Mouse (Mus musculus): ENCODE results near the gene Evi2b.
A peak's percentile ranks its signal among the peaks of the same experiment; 100 is the strongest.

The Evi2b gene

DNA sequence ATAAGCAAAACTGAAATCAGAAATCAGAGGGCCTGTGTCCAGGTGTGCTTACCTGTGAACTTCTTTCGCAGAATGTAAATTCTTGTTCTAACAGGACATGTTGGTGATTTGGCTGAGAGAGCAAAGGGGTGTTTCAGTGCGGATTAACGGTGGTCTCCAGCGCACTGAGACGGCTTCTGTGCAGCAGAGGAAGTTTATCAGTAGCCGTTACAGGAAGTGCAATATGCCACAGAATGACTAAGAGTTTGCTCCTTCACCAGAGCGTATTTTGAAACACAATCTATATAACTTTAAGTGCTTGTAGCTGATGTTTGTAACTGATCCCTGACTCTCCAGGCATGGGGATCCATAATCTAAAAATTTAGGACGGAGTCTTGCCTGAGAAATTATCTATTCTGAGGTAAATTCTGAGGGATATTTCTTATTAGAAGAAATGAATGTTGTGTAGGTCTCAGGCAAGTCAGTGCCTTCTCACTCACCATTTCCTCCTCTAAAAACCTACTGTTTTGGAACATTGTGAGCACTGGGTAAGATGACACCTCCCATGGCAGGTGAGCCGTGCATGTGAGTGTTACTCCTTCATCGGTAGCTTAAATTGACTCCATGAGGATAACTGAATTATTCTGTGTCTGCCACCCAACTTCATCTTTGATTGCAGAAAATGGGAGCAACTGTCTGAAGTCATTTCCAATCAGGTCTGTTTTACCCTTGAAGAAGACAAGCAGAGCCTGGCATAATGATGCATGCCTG, at the start of gene Evi2b:
Gene Evi2b, minus strand, starts transcription at position 203 of the 750 bp plus-strand sequence.
- DNase-seq (ENCODE audit: low spot score in 2 of 2), result peak; percentile 23 to 35

DNA sequence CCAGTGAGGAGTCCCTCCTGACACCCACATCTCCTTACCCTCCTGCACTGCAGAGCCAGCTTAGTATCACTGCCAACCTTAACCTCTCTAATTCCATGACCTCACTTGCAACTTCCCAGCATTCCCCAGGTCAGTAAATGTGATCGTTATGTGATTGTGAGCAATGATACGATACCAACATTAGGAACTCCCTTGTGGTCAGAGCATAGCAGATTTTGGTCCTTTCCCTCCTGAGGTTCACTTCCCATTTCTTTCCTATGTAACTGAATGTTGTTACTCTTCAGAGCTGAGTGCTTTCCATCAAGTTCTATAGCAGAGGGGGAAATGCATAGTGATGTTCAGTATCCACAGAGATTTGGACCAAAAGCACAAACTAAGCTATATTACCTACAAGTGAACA, 46.8 kb upstream of the Evi2b start:
- no peak for DNase-seq (ENCODE audit: low spot score in 2 of 2)

DNA sequence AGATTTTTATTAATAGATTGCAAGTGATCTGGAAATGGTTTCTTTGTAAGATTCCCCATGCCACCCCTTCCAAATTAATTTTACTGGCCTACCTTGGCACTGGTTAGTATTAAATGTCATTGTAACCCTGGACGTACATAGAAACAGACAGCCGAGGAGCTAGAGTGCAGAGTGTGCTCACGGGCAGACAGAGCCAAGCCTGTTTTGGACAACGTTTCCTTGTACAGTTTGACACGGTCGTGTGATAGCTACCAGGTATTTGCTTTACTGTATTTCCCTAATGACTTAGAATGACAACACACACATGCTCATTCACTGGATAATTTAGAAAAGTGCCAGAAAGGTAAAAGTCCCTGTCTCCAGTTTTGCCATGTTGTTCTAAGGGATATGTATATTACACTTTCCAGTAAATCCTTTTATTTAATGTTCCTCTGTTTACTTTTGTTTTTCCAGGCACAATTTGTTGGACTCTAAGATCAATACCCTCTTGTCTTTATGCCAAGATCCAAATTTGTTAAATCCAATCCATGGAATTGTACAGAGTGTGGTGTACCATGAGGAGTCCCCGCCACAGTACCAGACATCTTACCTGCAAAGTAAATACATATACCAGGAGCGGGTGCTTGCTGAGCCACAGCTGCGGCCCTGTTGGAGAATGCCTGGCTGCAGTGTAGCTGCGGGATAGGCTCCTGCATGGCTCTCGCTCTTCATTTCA, 44.8 kb upstream of the Evi2b start:
- DNase-seq (ENCODE audit: low spot score in 2 of 2), result no peak

DNA sequence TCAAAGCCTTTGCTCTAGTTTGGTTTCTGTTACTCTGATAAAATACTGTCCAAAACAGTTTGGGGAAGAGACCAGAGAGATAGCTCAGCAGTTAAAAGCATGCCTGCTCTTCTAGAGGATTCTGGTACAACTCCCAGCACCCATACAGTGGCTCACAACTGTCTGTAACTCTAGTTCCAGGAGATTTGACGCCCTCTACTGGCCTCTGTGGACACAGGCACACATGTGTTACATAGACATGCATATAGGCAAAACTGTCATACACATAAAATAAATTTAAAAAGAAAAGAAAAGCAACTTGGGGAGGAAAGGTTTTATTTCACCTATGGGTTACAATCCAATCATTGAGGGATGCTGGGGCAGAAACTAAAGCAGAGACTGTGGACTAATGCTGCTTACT, 43.4 kb upstream of the Evi2b start:
- no peak for DNase-seq (ENCODE audit: low spot score in 2 of 2)

DNA sequence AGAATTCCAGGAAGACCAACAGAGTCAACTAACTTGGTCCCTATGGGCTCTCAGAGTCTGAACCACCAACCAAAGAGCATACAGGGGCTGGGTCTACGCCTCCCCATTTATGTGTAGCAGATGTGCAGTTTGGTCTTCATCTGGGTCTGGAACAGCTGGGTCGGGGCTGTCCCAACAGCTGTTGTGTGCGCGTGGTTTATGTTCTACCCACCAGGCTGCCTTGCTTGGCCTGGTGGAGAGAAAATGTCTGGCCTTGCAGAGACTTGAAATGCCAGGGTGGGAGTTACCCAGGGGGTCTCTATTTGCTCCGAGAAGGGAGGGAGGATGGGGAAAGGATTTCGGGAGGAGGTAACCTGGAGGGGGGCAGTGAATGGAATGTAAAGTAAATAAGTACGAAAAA, 39.9 kb upstream of the Evi2b start:
- DNase-seq (ENCODE audit: low spot score in 2 of 2), result no peak

DNA sequence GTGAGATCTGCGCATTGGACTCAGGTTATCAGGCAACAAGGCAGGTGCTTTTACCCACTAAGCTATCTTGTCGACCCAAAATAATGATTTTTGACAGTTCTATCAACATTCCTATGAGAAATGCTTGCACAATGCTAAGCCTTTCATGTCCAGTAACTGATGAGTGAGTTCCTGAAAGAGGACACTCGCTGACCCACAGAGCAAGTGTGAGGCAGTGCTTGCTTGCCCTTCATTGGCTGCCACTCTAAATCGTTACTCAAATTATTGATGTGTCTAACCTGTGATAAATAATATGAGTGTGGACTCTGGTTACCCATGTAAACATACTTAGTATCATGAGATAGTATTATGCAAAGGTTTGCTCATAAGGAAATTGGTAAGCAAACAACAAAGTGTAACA, 37.0 kb upstream of the Evi2b start:
- no peak for DNase-seq (ENCODE audit: low spot score in 2 of 2)

DNA sequence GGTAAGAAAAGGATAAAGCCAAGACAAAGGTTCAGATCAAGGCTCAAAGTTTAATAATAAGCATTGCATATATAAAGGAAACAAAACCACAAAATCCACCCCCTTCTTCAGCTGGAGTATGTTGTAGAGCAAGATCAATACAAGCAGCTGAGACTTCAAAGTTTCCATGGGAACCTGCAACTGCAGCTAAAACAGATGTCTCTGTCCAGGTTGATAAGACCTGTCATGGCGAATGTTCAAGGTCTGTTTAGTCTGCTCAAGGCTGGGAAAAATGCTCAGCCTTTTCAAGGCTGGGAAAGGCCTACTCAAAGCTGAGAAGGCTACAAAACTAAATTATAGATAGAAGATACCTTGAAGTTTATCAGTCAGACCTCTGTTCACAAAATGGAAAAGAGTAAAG, 29.1 kb upstream of the Evi2b start:
- DNase-seq (ENCODE audit: low spot score in 2 of 2), result no peak

DNA sequence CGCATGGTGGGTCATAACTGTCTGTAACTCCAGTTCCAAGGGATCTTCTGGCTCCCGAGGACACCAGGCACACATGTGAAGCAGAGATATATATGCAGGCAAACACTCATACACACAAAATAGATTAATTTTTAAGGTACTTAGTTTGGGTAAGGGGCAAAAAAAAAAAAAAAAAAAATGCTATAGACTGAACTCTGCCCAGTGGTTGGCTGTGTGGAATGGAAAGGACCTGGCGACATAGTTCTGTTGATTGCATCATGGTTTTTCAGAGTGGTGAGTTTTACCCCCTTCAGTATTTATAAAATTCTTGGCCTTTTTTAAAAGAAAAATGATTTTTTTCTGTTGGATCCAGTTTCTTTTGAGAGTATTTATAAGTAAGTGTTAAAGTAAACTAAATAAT, 12.7 kb upstream of the Evi2b start:
- DNase-seq (ENCODE audit: low spot score in 2 of 2), result no peak

DNA sequence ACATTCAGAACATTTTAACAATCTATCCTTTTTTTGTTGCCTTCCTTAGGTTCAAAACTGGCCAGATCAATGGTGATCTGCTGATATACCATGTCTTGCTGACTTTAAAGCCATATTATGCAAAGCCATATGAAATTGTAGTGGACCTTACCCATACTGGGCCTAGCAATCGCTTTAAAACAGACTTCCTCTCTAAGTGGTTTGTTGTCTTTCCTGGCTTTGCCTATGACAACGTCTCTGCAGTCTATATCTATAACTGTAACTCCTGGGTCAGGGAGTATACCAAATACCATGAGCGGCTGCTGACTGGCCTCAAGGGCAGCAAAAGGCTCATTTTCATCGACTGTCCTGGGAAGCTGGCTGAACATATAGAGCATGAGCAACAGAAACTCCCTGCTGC, 12.0 kb upstream of the Evi2b start:
- DNase-seq (ENCODE audit: low spot score in 2 of 2), result no peak

DNA sequence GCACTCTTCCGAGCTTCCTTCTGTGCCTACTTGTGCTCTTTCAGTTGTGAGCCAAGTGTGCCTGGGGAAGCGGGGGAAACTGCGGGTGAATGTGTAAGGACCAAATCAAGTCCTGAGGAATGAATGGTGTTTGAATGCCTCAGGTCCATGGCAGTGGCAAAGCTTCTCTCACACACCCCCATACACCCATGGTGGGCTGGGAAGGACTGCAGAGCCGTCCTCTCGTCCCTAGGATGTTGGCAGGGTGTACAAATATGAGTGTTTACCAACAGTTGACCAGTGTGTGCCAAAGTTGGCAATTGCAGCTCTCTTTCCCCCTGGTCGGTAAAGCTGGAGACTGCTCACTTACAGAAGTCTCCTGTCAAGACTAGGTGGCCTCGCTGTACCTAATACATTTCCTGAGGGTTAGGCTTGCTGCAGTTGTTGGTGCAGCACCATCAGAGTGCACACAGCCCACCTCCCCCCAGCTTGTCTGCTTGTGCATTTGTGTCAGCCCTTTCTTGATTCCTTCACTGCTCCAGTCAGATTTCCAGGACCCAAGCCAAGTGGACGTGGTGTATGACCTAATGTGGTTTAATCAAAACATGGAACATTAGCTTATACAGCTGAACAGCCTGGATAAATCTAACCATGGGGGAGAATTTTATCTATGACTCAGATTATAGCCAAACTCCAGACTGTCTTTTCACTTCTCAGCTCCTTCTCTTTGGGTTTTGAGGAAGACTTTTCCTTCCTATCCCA, 10.6 kb upstream of the Evi2b start:
- no peak for DNase-seq (ENCODE audit: low spot score in 2 of 2)

DNA sequence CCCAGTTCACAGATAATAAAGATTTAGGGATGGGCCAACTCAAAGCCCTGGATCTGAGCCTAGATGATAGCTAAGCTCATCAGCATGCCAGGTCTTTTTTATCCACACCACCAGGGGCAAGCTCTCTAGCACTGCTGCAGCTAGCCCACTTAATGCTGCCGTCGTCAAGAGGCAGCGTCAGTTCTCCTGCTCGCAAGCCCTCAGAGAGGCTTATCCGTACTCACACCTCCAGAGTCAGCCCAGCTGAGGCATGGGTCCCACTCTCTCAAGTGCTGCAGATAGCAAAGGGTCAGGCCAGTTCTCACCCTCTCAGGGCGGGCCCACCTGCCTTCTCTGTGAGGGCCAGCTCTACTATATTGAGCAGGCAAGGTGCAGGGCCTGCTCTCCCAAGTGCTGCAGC, 9.7 kb upstream of the Evi2b start:
- DNase-seq (ENCODE audit: low spot score in 2 of 2), result no peak

DNA sequence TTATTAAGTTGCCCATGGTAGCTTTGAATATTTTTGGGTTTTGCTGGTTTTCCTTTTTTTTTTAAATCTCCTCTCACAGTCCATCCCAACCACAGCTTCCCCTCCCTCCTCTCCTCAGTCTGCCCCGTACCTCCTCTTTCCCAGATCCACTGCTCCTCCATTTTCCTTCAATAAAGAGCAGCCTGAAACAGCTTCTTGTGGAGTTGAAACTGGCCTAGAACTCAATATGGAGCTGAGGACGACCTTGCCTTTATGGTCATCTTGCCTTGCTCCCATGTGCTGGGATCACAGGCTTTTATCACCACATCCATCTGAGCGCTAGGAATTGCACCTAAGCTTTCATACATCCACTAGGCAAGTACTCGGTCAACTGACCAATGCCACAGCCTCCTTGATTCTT, 7.9 kb upstream of the Evi2b start:
- no peak for DNase-seq (ENCODE audit: low spot score in 2 of 2)

DNA sequence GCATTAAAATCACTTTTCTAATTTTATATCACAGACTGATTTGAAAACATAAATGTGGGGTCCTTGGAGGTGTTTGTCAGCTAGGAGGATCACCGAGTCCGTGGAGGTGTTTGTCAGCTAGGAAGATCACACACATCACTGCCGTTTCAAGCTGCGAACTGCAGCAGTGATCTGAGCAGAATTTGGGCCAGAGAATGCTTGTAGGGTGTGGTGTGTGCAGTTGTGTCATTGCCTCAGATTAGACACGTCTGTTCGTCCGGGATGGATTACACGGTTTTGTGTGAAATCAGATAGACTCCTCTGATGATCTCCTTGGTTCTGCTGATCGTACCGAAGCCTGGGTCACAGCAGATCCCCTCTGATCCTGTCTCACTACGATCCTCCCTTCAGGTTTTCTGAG, 7.2 kb upstream of the Evi2b start:
- DNase-seq (ENCODE audit: low spot score in 2 of 2), result no peak

DNA sequence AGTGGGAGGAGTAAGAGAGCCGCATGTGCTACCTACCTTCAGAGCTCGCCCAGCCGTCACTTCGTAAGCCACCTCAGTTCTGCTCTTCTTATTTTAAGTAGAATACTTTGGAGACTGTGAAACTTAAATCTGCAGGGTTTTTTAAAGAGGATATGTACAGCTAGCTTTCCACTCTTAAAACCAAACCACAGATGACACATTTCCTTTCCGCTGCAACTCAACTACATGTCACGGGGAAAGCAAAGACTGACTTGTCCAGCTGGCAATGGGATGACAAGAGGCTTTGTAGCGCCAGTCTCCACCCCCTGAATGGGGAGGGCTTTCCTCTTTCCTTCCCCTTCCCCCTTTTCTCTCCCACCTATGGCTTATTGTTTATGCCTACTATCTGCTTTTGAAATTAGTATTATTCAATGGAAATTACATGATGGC, 6.8 kb upstream of the Evi2b start, which contains the start of the genes Evi2 and Evi2a:
Gene Evi2, minus strand, starts transcription at position 257 of the 429 bp plus-strand sequence.
Gene Evi2a, minus strand, starts transcription at position 277 of the 429 bp plus-strand sequence.
- no peak for DNase-seq (ENCODE audit: low spot score in 2 of 2)

DNA sequence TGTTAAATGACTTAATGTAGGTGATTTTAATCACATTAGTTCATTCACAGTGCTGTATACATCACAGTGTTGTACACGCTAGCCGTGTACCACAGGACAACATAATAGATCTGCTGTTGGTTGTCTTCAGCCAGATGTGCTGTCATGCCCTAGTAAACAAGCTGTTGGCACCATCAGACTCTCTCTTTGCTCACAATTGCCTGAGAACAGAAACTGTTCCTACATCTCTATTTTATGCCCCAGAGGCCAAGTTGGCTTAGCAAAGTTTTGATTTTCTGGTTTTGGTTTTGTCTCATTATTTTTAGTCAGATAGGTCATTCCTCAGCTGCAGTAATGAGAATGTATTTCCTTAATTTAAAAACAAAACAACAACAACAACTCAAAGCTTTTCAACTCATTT, 6.2 kb upstream of the Evi2b start:
- no peak for DNase-seq (ENCODE audit: low spot score in 2 of 2)

DNA sequence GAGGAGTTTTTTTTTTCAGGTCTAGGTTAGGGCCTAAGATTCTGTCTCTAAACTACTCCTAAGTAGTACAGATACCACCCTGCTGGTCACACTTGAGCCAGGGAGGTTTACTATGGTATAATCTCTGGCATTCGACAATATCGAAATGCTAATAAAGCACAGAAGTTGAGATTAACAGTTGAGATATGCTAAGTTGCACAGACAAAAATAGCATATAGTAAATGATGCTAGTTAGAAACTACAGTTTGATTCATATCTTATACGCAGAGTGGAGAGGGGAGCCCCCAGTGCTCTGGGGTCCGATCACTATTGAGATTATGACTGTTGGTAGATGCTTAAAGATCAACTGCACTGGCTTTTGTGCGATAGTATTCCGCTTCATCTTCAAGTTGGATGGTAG, 5.7 kb upstream of the Evi2b start:
- DNase-seq (ENCODE audit: low spot score in 2 of 2), result no peak

DNA sequence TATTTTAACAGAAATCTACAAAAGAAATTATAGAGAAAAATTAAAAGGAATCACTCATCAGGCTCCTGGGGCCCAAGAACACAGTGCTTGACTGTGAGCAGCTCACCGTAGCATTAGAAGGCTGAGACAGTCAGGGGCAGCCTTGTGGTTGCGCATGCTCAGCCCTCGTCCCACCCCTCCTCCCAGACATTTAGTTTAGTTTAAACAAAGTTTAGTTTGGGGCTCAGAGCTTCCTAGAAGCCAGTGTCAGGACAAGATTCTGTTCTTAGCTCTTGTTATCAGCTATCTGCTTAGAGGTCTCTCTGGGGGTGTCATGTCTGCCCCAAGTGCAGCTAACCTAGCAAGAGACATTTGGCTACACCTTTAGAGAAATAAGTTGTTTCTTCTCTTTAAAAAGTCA, 5.0 kb upstream of the Evi2b start:
- no peak for DNase-seq (ENCODE audit: low spot score in 2 of 2)

DNA sequence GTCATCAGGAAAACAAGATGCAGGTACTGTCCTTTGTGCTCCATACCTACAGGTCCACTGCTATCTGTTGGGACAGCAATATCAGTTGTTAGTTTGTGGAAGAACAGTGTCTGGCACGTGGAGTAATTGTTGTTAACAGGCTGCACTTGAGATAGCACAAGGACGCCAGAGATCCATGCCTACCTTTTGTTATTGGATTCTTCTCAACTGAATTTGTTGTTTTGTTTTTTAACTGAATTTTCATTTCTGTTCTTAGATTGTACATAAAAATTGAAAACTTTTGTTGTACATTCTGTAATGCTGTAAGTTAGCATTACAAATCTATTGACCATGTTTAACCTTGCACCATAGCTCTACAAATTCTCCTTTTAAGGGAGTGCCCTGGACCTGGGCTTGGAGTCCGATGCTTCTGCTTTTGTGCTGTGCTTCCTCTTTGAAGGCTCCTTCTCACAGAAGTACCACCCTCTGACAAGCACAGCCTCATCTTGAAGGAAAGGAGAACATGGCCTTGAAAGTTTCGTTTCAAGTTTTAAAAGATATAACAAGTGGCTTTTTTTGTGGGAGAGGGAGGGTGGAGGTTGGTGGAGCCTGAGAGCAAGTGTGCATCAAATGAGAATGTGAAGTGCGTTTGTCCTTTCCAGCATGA, 4.3 kb upstream of the Evi2b start:
- DNase-seq (ENCODE audit: low spot score in 2 of 2), result peak in 1 of 2 experiments; percentile 21

DNA sequence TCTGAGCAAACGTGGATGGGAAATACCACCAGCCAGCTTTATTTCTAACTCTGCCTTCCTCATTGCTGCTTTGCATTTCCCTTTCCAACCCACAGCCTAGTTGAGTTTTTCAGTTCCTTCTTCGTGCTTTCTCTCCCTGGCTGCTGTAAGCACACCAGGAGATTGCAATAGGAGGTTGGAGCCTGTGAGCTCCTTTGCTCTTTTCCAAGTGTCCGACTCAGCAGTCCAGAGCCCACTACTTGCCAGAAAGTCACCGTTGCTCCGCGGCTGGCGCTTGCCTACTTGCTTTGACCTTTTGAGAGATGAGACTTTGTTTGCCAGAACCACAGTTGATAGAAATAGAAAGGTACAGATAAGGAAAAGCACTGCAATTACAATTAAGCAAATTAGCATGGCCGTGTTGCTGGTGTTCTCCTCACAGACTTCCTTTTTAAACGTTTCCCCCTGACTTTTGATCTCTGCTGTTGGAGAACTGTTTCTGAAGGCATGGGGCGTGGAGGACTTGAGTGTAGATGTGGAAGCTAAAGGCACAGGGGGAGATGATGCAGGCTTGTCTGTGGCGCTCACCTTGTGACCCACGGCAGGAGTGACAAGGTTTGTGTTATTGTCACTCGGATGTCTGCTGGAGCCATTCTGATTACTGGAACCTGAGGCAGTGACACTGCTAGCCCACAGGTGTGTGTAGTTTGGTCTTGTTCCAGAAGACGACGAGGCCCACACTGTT, 3.6 kb upstream of the Evi2b start:
- DNase-seq (ENCODE audit: low spot score in 2 of 2), result peak in 1 of 2 experiments; percentile 21

DNA sequence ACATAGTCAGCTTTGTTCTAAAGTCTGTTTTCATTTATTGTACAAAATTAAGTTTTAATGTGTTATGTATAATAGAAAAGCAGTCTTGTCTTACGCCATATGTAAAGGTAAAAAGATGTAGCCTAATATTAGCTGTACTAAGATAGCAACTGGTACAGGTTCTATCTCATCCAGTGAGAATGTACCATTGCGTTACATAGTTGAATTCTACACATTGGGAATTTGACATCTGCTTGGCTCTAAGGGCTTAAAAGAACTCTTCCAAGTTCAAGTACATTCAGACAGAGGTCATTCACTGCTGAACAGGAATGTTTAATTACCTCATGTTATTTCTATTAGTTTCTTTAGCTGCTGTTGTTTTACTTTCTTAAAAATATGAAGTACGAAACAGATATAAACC, 3.0 kb upstream of the Evi2b start:
- DNase-seq (ENCODE audit: low spot score in 2 of 2), result no peak

DNA sequence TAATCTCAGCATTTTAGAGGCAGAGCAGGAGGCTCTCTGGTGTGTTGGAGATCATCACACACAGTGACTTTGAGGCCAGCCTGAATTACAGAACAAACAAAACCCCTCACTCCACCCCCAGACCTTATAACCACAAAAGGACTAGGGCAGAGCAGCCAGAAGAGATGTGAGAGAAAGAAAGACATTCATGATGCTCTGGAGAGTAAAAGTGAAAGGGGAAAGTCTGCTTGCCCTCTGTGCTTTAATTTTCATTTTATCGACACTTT, 681 bp upstream of the Evi2b start:
- DNase-seq (ENCODE audit: low spot score in 2 of 2), result no peak

DNA sequence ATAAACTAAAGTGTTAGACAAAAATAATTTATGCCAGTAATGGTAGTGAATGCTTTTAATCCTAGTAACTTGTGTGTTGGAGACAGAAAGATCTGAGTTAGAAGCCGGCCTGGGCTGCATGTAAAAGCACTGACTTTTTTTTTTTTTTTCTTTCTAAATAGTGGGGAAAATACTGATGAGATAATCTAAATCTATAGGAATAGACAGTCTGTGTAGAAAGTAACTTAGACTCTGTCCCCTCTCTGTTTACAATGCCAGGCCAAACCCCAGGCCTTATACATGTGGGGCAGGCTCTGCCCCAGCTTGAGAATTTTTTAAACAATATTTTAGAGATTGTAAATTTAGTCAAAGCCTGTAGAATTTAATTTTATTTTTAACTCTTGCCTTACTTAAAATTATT, 618 bp downstream of the Evi2b start:
- no peak for DNase-seq (ENCODE audit: low spot score in 2 of 2)
